Mouse (Mus musculus): ENCODE results near the gene Gm14214. TPM values are rescaled to one million over a fixed set of nuclear protein-coding genes. Genes with fewer than 3 reads are reported as not detected.

The Gm14214 gene
- total and polyA plus RNA-seq, 2 experiments, result not detected

- Histone ChIP-seq H3K9ac (ENCODE audit: low read depth, low read length) (peak within 1 kb of the TSS; percentile 94), H3K27me3 (ENCODE audit: control insufficient read depth, insufficient read depth, low read length) (no peaks in the 10 kb centered on the region), H3K79me2 (ENCODE audit: control insufficient read depth, insufficient read depth, low read length) (peaks cover 22% of the 10 kb centered on the region; the same call in 1 of the 2 replicates), H3K4me3 (ENCODE audit: insufficient read depth, low read depth, low read length) (peak within 1 kb of the TSS; percentile 80), H3K4me1 (ENCODE audit: control insufficient read depth, insufficient read depth, low read length) (peaks cover 19% of the 10 kb centered on the region), H3K27ac (replicated peaks; ENCODE audit: insufficient read depth, low read depth, low read length) (peak within 1 kb of the TSS; percentile 96), H3K36me3 (ENCODE audit: control insufficient read depth, insufficient read depth, low read length) (no peaks in the 10 kb centered on the region)
- TF ChIP-seq POLR2A (IDR thresholded peaks at IDR 0.05; ENCODE audit: extremely low read depth, insufficient read depth, low read length), result peak; percentile 98
- no peak for TF ChIP-seq CTCF (IDR thresholded peaks at IDR 0.05; ENCODE audit: low read depth, low read length)
- peak; percentile 95 for DNase-seq (ENCODE audit: extremely low read depth, low read depth, low spot score)
- under 1% methylated on average over 71 of the region's 89 CpGs for WGBS
These were observed 21.0 kb upstream of the Gm14214 start, which contains the start of the genes Raly and a for GRCm38 (mm10) chr2:154790656-154791483. Gene Raly (plus strand): TSS chr2:154791096. Gene a (plus strand): TSS chr2:154791402.

GRCm38 (mm10) chr2:154789977-154790655, 20.3 kb upstream of the Gm14214 start:
- Histone ChIP-seq H3K79me2 (ENCODE audit: control insufficient read depth, insufficient read depth, low read length) (peaks cover 17% of the 10 kb centered on the region; the same call in 1 of the 2 replicates), H3K27ac (replicated peaks; ENCODE audit: insufficient read depth, low read depth, low read length) (no peak overlapping the region), H3K4me3 (ENCODE audit: insufficient read depth, low read depth, low read length) (peak overlapping the region; percentile 5; the same call in 1 of the 2 replicates), H3K36me3 (ENCODE audit: control insufficient read depth, insufficient read depth, low read length) (no peaks in the 10 kb centered on the region), H3K4me1 (ENCODE audit: control insufficient read depth, insufficient read depth, low read length) (peaks cover 17% of the 10 kb centered on the region), H3K27me3 (ENCODE audit: control insufficient read depth, insufficient read depth, low read length) (no peaks in the 10 kb centered on the region), H3K9ac (ENCODE audit: low read depth, low read length) (no peak overlapping the region)
- WGBS, result 17% methylated on average over 14 of the region's 14 CpGs
- DNase-seq (ENCODE audit: extremely low read depth, low read depth, low spot score), result no peak
- no peak for TF ChIP-seq CTCF (IDR thresholded peaks at IDR 0.05; ENCODE audit: low read depth, low read length)
- no peak for TF ChIP-seq POLR2A (IDR thresholded peaks at IDR 0.05; ENCODE audit: extremely low read depth, insufficient read depth, low read length)

- Histone ChIP-seq H3K36me3 (ENCODE audit: control insufficient read depth, insufficient read depth, low read length) (no peaks in the 10 kb centered on the region), H3K4me1 (ENCODE audit: control insufficient read depth, insufficient read depth, low read length) (peaks cover 16% of the 10 kb centered on the region), H3K79me2 (ENCODE audit: control insufficient read depth, insufficient read depth, low read length) (peaks cover 17% of the 10 kb centered on the region; the same call in 1 of the 2 replicates), H3K27me3 (ENCODE audit: control insufficient read depth, insufficient read depth, low read length) (no peaks in the 10 kb centered on the region), H3K27ac (replicated peaks; ENCODE audit: insufficient read depth, low read depth, low read length) (no peak overlapping the region), H3K4me3 (ENCODE audit: insufficient read depth, low read depth, low read length) (no peak overlapping the region), H3K9ac (ENCODE audit: low read depth, low read length) (no peak overlapping the region)
- WGBS, result 80% methylated on average over 6 of the region's 6 CpGs
- DNase-seq (ENCODE audit: extremely low read depth, low read depth, low spot score), result no peak
- TF ChIP-seq CTCF (IDR thresholded peaks at IDR 0.05; ENCODE audit: low read depth, low read length) (no peak), POLR2A (IDR thresholded peaks at IDR 0.05; ENCODE audit: extremely low read depth, insufficient read depth, low read length) (no peak)
These were observed 19.6 kb upstream of the Gm14214 start for GRCm38 (mm10) chr2:154789381-154789780.

GRCm38 (mm10) chr2:154786776-154787175, 16.9 kb upstream of the Gm14214 start:
- H3K79me2 ChIP-seq (ENCODE audit: control insufficient read depth, insufficient read depth, low read length), result no peaks in the 10 kb centered on the region; the same call in 1 of the 2 replicates
- no peak overlapping the region for H3K4me3 ChIP-seq (ENCODE audit: insufficient read depth, low read depth, low read length)
- no peak overlapping the region for H3K9ac ChIP-seq (ENCODE audit: low read depth, low read length)
- 89% methylated on average over 11 of the region's 11 CpGs for WGBS
- no peak overlapping the region for H3K27ac ChIP-seq (replicated peaks; ENCODE audit: insufficient read depth, low read depth, low read length)
- no peaks in the 10 kb centered on the region for H3K36me3 ChIP-seq (ENCODE audit: control insufficient read depth, insufficient read depth, low read length)
- no peak for DNase-seq (ENCODE audit: extremely low read depth, low read depth, low spot score)
- TF ChIP-seq POLR2A (IDR thresholded peaks at IDR 0.05; ENCODE audit: extremely low read depth, insufficient read depth, low read length) (no peak), CTCF (IDR thresholded peaks at IDR 0.05; ENCODE audit: low read depth, low read length) (no peak)
- H3K27me3 ChIP-seq (ENCODE audit: control insufficient read depth, insufficient read depth, low read length), result no peaks in the 10 kb centered on the region
- H3K4me1 ChIP-seq (ENCODE audit: control insufficient read depth, insufficient read depth, low read length), result no peaks in the 10 kb centered on the region

GRCm38 (mm10) chr2:154786187-154786586, 16.4 kb upstream of the Gm14214 start:
- 64% methylated on average over 3 of the region's 3 CpGs for WGBS
- Histone ChIP-seq H3K9ac (ENCODE audit: low read depth, low read length) (no peak overlapping the region), H3K27ac (replicated peaks; ENCODE audit: insufficient read depth, low read depth, low read length) (no peak overlapping the region), H3K36me3 (ENCODE audit: control insufficient read depth, insufficient read depth, low read length) (no peaks in the 10 kb centered on the region), H3K27me3 (ENCODE audit: control insufficient read depth, insufficient read depth, low read length) (no peaks in the 10 kb centered on the region), H3K4me3 (ENCODE audit: insufficient read depth, low read depth, low read length) (no peak overlapping the region), H3K4me1 (ENCODE audit: control insufficient read depth, insufficient read depth, low read length) (no peaks in the 10 kb centered on the region), H3K79me2 (ENCODE audit: control insufficient read depth, insufficient read depth, low read length) (no peaks in the 10 kb centered on the region)
- DNase-seq (ENCODE audit: extremely low read depth, low read depth, low spot score), result no peak
- TF ChIP-seq CTCF (IDR thresholded peaks at IDR 0.05; ENCODE audit: low read depth, low read length), result no peak

All from liver, adult 2 months (tissue).